Mouse (Mus musculus): Measurements from ENCODE around the gene S100b.

Gene S100b

DNA sequence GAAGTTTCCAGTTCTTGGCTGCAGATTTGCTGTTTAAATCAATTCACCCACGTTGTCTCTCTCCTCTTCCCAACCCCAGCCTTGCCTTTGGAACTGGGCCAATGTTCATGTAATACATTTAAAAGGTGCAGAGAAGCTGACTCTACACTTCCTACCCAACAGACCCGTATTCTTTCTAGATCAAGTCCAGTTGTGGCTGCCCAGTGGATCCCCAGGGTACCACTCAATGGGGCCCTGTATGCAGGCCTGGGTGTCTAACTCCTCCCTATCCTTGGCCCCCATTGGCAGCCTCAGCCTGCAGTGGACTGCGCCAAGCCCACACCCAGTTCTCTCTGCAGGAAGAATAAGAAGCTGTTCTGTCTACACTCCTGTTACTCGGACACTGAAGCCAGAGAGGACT, at the start of gene S100b:
TSS of gene S100b (plus strand) at position 318 of the 400 bp plus-strand sequence.
- peak; percentile 32 for DNase-seq

DNA sequence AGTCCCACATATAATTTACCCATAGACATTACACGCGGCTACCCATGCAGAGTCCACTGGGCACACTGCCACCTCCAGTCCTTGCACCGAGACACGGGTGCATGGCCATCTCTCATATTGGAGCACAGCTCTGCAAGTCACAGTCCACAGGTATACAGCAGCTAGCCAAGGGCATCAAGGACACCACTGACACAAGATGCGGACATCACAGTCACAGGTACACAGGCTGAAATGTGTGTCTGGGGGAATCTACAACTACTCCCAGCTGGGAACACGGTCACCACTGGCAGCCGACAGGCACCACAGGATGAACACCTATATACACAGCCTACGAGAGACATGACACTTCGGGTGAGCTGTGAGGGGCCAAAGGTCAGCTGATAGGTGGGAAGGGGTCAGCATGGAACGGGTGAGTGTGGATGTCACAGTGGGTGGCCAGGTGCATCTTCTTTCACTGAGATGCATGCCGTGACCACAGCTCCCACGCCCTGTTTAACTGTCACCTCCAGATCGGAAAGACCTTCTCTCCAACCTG, 46.3 kb upstream of the S100b start:
- no peak for DNase-seq

DNA sequence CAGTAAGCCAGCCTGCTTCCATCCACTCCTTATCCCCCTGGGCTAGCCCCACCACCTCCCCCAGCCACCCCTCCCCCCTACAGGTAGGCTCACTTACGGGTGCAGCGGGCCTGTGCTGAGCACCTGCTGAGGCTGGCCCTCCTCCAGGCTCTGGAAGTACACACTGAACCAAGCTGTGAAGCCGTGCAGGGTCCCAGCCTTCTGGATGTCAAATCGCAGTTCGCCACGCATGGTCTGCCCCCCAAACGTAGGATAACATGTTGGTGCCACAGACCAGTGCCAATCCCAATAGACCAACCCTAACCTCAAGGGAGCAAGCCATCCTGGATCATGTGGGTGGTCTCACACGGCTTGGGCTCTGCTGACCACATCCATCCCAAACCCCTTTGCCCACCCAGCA, 44.4 kb upstream of the S100b start:
- no peak for DNase-seq

DNA sequence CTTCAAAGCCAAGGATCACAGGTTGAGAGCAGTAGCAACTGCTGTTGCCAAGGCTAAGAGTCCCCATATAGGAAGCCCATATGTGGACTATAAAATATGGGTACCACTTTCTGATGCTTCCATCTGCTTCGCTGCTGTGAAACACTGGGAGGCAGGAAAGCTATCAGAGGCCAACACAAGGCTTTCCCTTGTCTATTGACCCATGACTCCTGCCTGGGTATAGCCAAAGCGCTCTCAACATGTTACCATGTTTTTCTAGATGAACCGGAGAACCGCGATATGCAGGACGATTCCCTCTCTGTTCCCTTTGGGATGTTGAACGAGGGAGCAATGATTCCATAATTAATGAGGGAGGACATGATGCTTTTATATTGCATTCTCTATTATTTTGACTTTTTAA, 42.8 kb upstream of the S100b start:
- DNase-seq, result no peak

DNA sequence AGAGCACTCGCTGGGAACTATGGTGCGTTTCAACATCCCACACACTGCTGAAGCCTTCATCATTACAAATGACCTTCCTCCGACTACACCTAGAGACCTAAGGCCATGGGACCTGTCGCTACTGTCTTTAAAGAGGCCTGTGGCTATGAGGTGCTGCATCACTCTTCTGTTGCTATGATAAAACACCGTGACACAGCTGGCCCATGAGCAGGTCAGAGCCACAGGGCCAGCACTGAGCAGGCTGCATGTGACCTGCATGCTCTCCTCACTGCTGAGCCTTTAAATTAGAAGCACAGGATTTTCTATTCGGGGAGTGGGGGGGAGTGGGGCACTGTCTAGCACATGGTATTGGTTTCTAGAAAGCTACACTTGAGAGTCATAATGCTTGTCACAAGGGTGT, 41.5 kb upstream of the S100b start:
- DNase-seq, result no peak

DNA sequence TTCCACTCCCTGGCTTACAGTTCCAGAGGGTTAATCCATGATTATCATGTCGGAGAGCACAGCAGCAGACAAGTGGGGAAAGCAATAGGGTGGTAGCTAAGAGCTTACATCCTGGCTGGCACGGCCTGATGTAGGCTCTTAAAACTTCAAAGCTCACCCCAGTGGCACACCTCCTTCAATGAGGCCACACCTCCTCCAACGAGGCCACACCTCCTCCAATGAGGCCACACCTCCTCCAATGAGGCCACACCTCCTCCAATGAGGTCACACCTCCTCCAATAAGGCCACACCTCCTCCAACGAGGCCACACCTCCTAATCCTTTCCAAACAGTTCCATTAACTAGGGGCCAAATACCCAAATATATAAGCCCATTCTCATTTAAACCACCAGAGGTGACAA, 39.5 kb upstream of the S100b start:
- DNase-seq, result no peak

DNA sequence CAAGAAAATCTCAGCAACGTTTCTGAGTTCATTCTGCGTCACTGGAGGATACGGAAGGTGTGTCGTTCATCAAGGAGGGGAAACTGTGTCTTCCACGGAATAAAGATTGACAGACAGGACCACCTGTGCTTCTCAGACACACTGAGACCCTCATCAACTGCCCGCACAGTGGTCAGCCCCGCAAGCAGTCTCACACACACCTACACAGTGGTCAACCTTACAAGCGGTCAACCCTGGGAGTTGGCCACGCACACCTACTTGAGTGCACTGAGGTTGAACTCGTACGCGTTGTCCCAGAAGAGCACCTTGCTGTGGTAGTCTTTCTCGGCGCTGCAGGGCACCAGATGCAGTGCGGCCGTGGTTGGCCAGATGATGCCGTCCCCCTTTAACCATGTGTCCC, 36.6 kb upstream of the S100b start:
- no peak for DNase-seq

DNA sequence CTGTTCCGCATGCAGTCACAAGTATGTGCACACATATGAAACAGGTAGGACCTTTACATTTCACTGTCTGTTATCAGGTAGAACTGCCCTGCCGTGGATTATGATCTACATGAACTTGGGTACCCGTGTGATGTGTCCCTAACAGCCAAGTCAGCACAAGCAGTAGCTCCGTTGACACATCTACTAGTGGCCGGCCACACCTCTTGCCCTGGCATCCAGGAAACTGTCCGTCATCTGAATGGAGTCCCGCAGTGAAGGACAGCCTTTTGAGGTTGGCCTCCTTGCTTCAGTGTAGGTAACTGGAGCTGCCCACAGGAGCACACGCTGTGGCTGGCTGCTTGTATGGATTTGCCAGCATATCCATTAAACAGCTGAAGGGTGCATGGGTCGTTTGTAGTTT, 35.4 kb upstream of the S100b start:
- DNase-seq, result no peak

DNA sequence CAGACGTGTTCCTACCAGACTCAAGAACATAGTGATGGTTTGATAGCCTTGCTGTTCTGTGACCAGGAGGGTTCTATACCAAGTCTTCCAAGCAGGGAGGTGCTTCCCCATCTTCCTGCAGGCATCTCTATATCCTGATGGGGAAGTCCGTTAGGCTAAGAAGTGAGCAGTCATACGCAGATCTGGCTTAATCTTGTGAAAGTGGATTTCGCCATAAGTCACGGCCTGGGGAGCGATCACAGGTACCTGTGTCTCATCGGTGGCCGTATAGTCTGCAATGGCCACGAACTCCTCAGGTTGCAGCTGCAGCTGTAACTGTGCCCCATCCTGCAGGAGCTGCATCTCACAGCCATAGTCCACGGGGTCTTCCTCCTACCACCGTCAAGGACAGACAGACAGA, 27.7 kb upstream of the S100b start:
- DNase-seq, result no peak

DNA sequence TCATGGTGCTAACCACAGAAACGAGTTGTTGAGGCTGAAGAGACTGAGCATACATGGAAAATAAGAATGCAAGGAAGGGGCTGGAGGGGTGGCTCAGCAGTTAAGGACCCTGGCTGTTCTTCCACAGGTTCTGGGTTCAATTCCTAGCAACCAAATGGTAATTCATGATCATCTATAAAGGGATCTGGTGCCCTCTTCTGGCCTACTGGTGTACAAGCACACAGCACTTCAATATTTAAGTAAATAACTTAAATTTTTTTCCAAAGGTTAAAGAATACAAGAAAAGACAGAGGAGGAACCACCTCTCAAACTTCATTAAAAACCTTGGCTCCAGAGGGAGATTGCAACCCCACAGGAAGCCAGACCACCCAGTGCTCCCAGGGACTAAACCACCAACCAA, 24.0 kb upstream of the S100b start:
- no peak for DNase-seq

DNA sequence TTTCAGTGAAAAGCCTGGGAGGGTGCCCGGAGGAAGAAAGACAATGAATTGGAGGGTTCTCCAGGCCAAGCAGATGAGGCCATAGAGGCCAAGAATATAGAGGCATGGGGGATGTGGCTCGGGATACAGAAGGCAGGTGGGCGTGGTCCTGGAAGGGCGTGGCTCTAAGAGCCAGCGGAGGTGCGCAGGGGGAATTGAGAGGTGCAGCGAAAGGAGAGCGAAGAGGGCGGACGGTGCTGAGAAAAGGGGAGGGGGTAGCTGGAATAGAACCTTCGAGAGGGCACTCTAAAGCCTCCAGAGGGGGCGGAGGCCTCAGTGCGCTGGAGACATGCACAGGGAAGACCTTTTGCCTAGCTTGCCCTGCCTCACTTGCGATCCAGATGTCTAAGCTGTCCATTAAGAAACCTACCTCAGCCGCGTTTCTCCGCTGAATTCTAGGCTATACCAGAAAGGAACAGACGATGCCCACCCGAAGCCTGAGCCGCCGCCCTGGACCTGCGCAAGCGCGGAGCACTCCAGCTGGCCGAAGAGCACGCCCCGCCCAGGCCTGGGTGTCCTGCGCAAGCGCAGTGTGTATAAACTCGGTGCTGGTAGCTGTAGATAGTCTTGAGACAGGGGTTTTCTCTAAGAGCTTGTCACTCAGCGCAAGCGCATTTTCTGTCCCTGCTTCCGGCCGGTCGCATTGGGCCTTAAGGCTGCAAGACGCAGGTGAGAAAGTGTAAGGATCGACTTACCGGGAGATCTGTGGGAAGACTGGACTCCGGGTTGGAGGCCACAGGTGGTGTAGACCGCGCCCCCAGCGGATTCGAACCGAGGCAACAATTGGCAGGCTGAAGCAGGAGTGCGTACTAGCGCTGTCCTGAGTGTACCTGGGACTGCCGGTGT, 16.1 kb upstream of the S100b start, which contains the start of gene Prmt2:
TSS of gene Prmt2 (minus strand) at position 525 of the 885 bp plus-strand sequence.
- peak; percentile 87 for DNase-seq

DNA sequence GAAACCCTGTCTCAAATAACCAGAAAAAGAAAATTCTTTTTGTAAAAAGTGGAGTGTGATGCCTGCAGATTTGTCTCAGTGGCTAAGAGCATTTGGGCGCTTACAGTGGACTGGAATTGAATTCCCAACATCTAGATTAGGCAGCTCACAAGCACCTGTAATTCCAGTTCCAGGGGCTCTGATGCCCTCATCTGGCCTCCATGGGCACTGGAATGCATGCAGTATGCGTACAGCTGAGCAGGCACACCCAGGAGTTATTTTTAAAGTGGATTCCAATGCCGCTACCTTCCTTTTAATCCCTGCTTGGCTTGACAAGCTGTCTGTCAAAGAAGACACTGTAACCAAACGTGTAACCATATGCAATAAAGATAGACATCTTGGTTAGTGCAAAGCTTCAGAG, 14.3 kb upstream of the S100b start:
- no peak for DNase-seq

DNA sequence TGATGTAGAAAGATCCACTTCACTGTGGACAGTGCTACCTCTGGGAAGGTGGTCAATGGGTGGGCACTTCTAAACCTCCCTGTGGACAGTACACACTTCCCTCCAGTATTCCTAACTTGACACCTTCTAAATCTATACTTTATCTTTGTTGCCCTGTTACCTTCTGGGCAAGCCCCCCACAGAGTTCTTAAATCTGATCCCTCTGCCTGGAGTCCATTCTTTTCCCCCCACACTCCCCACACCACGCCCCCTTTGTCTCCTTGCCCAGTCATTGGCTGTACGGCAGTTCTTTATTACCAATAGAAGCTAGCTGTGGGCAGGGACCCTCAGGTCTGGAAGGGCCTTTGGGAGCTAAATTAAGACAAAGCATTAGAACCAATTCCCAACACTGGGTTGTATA, 8.5 kb upstream of the S100b start:
- DNase-seq, result no peak

DNA sequence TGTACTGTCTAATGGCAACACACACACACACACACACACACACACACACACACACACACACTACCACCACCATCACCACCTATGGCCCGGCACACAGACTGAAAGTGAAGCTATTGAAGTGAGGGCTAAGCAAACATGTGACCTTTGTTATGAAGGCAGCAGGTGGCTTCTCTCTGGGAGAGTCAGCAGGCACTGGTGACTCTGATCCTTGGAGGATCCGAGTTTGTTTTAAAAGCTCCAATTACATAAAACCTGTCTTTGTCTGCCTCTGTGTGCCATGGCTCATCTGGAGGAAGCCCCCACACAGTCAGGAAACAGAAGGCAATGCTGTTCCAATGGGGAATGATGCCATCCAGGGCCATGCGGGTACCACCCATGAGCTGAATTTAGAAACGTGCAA, 7.1 kb upstream of the S100b start:
- DNase-seq, result no peak

DNA sequence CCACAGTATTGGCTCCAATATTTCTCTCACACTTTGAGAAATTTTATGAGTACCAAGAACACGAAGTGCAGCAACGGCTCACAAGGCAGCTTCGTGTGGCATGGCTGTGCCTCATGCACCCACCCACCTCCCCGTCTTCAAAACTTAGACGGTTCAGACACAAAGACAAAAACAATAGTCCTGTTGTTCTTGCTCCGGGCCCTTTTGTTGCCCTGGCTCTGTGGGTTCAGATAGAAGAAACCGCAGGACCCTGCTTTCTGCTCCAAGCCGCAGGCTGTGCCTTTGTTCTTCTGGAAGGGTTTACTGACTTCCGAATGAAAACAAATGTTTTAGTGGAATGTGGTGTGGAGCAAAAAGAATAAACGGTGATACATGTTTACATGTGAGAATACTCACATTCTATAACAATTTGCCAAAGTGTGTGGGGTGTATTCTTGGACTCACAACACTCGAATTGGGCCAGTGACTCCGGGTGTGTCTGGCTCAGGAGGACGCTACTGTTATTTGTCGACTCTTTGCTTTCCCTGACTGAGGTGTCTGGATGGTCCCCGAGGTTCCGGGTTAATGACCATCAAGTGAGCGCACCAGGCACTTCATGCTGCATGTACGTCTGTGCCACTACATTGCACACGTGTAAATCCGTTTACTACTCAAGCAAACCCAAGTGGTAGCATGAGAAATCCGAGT, 5.5 kb upstream of the S100b start:
- DNase-seq, result no peak

DNA sequence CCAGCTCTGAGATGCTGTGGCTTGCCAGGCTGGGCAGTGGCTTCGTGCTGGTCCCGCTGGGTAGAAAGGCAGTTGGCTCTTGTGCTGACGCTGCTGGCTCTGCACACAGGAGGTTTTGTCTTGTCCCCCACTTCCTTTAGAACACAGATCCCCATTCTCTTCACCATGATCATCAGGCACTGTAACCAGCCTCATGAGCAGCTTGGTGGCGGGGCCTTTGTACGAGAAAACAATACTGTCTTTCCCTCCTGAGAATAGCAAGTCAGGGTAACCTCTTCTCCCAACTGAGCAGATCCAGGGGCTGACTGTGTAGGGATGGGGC, 5.0 kb upstream of the S100b start:
- peak; percentile 18 for DNase-seq

DNA sequence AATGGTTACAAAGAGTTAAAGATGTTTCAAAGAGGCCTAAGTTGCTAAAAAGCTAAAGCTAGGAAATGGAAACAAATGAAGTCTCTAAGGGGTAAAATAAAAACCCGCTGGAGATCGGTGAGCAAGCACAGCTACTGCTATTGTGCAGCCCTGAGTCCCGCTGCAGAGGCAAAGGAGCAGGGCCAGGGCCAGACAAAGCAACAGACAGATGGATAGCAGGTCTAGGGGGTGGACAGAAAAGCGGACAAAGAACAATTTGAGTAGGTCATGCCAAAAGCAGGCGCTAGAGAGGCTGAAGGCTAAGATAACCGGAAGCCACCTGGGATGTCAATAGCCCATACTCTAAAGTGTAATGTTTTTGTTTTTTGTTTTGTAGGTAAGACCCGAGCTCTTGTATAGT, 2.8 kb upstream of the S100b start:
- DNase-seq, result no peak

DNA sequence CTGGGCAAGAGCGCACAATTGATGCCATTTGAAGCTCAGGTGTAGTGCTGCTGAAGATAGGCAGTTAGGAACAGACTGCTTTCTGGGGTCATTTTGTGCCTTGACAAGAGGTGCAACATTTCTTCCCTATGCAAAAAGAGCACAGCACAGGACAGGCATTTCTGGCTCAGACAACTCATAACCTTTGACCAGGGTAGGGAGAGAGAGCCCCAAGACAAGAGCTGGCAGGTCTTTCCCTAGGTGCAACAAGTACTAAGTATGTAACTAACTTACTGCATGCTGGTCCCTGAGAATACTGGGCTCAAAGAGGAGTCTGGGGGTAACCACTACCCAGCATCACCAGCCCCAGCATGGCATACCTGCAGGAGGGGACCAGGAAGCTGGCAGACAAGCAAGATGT, 574 bp upstream of the S100b start:
- no peak for DNase-seq

DNA sequence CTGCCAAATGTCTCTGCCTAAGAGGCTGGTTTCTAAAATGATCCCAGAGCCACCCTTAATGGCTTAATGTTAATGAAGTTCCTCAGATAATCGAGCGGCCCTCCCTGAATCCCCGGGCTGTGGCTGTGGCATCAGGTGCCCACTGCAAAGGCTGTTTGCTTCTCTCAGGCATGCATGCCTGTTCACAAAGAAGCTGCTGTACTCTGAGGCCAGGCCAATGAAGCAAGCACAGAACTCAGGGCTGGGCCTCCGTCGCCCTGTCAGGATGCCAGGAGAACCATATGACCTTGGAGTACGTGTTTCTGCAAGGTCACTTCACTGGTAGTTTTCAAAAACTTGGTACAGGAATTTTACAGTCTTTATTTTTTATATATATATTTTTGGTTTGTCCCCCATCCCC, 2.0 kb downstream of the S100b start:
- DNase-seq, result no peak

DNA sequence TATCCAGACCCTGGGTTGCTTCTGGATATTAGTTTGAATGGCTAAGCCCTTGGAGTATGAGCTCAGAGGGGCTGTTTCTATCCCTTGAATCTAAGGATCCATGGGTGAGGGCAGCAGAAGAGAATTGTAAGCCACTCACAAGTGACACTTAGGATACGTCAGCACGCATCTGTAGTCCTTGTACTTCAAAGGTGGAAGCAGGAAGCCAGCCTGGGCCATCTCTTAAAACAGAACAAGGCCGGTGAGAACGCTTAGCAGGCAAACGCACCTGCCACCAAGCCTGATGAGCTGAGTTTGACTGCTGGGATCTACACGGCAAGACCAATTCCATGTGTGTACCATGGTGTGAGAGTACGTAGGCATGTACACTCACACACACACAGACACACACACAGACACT, 3.6 kb downstream of the S100b start:
- no peak for DNase-seq

DNA sequence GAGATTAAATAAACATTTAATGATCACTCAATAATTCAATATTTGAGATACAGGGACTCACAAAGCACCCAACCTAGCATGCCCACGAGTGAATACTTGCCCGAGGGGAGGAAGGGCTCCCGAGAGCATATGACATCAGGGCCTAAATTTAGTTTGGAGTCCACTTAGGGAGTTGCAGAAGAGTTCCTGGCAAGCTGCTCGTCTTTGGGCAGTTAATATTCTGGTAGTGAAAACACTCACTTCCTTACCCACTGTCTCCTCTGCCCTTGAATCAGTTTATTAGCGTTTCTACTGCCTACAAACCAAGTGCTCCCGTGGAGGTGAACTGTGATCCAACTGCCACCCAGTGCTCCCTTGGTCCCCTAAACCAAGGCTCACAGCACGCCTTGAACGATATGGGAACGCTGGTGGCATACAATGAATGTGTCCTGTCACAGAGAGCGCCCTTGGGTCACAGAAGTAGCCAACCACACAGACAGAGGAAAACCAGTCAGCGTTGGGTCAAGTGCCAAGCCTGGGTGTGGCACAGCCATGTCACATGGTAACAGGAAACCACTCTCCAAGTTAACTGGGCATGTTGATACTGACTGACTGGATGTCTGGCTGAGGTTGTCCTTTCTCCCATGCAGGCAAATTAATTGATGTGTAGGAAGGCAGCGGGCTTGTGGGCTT, 4.2 kb downstream of the S100b start:
- DNase-seq, result no peak

DNA sequence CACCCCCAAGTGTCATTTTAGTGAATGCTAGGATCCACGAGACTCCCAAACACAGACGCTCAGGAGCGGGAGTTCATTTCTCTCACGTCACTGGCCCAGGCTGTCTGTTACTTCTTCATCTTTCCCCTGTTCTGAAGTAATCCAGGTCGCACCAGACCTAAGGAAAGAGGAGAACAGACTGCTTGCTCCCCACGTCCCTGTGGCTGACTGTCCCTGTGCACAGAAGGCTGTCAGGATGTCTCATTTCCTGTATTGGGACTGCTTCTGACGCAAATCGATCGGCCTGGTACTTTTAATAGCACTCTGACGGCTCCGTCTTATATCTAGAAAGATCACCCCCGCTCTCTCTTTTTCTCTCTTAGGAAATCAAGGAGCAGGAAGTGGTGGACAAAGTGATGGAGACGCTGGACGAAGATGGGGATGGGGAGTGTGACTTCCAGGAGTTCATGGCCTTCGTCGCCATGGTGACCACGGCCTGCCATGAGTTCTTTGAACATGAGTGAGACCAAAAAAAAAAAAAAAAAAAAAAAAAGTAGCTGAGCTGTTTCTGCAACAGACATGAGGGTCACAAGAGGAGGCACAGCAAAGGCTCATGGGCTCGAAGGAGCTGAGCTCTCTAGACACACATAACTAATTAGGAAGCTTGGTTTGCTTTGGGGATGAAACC, 6.0 kb downstream of the S100b start:
- DNase-seq, result no peak

DNA sequence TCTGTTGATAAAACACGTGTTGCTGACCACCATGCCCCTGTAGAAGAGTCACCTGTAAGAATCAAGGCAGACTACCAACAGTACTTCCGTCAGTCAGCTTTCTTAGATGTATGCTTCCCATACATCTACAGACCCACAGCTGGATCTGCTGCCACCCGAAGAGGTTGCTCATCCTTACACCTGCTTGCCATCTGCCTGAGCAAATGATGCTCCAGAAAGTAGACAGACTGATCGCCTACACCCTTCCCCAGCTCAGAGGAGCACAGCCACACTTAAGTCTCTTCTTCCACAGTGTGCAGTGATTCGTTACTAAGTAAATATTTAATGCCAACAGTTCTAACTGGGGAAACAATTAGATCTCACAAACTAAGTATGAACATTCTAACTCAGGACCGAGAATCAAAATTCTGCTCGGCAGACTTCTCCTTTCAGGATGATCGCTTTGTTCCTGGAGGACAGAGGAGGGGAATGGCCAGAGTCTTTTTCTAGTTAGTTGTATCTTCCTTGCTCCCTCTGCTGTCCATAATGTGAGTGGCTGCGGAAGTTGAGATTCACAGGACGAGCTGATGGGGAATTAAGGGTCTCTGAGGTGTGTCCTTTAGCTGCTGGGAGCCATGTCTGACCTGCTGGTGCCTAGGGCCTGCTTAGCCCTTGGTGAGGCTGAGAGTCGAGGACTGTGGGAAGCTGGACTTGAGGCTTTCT, 6.9 kb downstream of the S100b start:
- no peak for DNase-seq
